Mouse (Mus musculus) lung, adult 2 months (tissue): Measurements from ENCODE around the gene Acss2. TPM values are rescaled to one million over a fixed set of nuclear protein-coding genes. Genes with fewer than 3 reads are reported as not detected.

ENCODE experiments used
- DNase-seq: peaks from one replicate; pipeline ENCODE4 v3.0.0; 2022
- H3K4me1 ChIP-seq: fragments of 200-500 bp; 2 replicates; pipeline ENCODE4 v1.6.1; 2011; ENCODE audit warnings: low read length; ENCODE audit not compliant: control insufficient read depth, insufficient read depth
- H3K4me3 ChIP-seq: fragments of 200-500 bp; replicated peaks from 2 replicates; pipeline ENCODE3; 2011; ENCODE audit warnings: low read depth, mild to moderate bottlenecking, control low read depth, low read length; ENCODE audit errors: extremely low read depth
- CTCF ChIP-seq: fragments of 200-500 bp; IDR thresholded peaks from 2 replicates; pipeline ENCODE4 v1.5.1; 2011; ENCODE audit warnings: mild to moderate bottlenecking, low read length, control low read depth; ENCODE audit not compliant: insufficient read depth
- POLR2A ChIP-seq: fragments of 200-500 bp; IDR thresholded peaks from 2 replicates; pipeline ENCODE4 v1.6.1; 2011; ENCODE audit warnings: low read depth, mild to moderate bottlenecking, control low read depth, low read length, borderline replicate concordance; ENCODE audit errors: extremely low read depth
- WGBS: fragments of 180-500 bp; shearing (Covaris S2); methylation state at CpG from one replicate; pipeline ENCODE4 v1.1.7; 2018; 5-methylcytosine and 5-hydroxymethylcytosine counted together
- polyA plus RNA-seq: library from polyadenylated mRNA; depleted of rRNA; stranded (reverse); fragments of >200 nt; gene quantifications from 2 replicates; pipeline ENCODE4 v1.2.3, GENCODE M21; 2012

The Acss2 gene
- polyA plus RNA-seq, 1 experiment = 52.6 TPM

DNA sequence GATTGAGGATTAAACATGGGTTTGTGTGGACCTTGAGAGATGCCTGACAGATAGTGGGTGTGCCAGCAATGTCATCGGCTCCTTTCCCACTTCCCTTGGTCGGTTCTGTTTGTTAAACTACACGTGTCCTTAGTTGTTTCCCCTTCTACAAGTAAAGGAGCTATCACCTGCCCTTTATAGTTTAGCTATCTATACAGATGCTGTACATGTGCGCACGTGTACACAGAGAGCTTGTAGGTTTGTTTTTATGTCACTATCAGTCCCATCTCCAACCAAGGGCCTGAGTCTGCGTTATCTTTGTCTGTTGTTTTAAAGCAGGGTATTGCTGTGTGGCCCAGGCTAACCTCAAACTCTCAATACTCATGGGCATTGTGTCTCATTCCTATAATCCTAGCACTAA is 106.2 kb downstream of the Acss2 start:
- WGBS = 63% methylated on average over 6 of the region's 6 CpGs

DNA sequence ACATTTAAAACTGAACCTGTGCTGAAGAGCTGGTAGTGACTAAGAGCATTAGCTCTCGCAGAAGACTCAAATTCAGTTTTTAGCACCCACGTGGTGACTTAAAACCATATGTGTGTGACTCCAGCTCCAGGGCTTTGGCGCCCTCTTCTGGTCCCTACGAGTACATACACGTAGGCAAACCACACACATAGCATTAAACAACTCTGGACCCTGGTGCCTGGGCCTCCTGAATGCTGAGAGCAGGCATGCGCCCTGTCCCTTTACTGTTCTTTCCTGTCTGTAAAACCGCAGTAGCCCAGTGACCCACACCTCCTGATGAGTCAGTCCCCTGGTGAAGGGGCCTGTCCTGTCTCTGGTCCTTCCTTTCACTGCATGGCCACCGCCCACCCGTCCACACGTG is 107.0 kb downstream of the Acss2 start:
- peaks cover 3% of the 10 kb centered on the region; the same call in 1 of the 2 replicates for H3K4me1 ChIP-seq
- H3K4me3 ChIP-seq = no peak overlapping the region
- no peak for DNase-seq
- WGBS = 25% methylated on average over 10 of the region's 10 CpGs
- TF ChIP-seq POLR2A = no peak
- TF ChIP-seq CTCF = peak; percentile 74

More for the DNA sequence above, 106.2 kb downstream of the Acss2 start:
- TF ChIP-seq CTCF (no peak), POLR2A (no peak)
- no peak overlapping the region for H3K4me3 ChIP-seq
- DNase-seq = no peak
- H3K4me1 ChIP-seq = peaks cover 2% of the 10 kb centered on the region; the same call in 1 of the 2 replicates

DNA sequence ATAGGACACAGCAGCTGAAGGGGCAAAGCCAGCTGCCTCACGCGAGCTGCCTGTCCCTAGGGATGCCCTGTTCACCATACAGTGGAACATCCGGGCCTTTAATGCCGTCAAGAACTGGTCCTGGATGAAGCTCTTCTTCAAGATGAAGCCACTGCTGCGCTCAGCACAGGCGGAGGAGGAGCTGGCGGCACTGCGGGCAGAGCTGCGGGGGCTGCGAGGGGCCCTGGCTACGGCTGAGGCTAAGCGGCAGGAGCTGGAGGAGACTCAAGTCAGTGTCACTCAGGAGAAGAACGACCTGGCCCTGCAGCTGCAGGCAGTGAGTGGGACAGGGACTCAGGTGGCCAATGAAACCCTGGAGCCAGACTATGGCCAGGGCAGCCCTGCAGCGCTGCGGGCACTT is 108.5 kb downstream of the Acss2 start:
- no peak for DNase-seq
- TF ChIP-seq POLR2A (no peak), CTCF (no peak)
- Histone ChIP-seq H3K4me3 (no peak overlapping the region), H3K4me1 (peaks cover 3% of the 10 kb centered on the region; the same call in 1 of the 2 replicates)
- WGBS = 50% methylated on average over 15 of the region's 15 CpGs

DNA sequence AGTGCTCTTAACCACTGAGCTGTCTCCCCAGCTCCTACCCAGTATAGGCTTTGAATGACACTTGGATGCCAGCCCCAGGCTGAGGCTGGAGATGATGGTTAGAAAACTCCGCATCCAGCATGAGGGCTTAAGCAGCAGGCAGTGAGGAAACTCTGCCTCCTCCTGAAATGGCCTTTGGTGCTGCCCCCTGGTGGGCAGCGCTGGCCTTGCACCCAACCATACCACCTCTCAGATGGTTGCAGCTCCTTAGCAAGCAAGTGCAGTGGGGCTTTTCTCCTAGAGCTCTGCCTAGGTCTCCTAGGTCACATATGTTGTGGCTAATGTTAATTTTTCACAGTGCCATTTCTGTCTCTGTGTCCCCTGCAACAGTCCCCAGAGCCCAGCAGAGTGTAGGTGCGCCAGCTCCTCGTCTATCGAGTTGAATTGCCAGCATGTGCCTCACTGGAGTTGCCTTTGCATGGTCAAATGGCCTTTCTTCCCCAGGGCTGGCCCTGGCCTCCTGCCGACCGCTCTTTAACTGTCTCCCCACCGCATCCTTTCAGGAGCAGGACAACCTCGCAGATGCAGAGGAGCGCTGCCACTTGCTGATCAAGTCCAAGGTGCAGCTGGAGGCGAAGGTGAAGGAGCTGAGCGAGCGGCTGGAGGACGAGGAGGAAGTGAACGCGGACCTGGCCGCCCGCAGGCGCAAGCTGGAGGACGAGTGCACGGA is 109.4 kb downstream of the Acss2 start:
- Histone ChIP-seq H3K4me3 (no peak overlapping the region), H3K4me1 (peaks cover 3% of the 10 kb centered on the region; the same call in 1 of the 2 replicates)
- peak; percentile 71 for DNase-seq
- TF ChIP-seq POLR2A (no peak), CTCF (peak; percentile 96)
- 61% methylated on average over 21 of the region's 21 CpGs for WGBS

DNA sequence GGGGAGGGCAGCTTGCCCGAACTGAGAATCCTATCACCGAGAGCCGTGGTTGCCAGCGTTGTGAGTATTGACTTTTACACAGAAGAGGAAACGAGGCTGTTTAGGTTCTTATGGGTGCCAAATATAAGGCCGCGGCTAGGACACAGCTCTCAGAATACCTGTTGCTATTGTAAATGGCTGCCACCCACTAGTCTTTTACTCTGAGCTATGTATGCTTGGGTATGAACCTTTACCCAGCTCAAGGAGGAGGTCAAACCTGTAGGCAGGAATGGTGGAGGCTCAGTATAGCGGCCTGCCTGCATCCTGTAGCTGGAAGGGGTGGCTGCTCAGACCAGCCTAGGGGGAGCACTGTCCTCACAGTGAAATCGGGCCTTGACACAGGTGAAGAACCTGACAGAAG is 110.4 kb downstream of the Acss2 start:
- peaks cover 6% of the 10 kb centered on the region for H3K4me1 ChIP-seq
- 90% methylated on average over 9 of the region's 9 CpGs for WGBS
- H3K4me3 ChIP-seq = no peak overlapping the region
- DNase-seq = no peak
- TF ChIP-seq CTCF = no peak
- no peak for TF ChIP-seq POLR2A

DNA sequence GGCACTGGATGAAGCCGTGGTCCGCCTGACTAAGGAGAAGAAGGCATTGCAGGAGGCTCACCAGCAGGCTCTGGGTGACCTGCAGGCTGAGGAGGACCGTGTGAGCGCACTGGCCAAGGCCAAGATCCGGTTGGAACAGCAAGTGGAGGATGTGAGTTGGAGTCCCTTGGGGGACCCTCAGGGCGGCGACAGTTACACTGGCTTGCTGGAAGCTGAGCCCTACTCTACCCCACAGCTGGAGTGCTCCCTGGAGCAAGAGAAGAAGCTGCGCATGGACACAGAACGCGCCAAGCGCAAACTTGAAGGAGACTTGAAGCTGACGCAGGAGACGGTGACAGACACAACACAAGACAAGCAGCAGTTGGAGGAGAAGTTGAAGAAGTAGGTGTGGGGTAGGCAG is 110.8 kb downstream of the Acss2 start:
- 85% methylated on average over 13 of the region's 13 CpGs for WGBS
- H3K4me3 ChIP-seq = no peak overlapping the region
- H3K4me1 ChIP-seq = peaks cover 6% of the 10 kb centered on the region
- DNase-seq = no peak
- no peak for TF ChIP-seq POLR2A
- TF ChIP-seq CTCF = no peak

DNA sequence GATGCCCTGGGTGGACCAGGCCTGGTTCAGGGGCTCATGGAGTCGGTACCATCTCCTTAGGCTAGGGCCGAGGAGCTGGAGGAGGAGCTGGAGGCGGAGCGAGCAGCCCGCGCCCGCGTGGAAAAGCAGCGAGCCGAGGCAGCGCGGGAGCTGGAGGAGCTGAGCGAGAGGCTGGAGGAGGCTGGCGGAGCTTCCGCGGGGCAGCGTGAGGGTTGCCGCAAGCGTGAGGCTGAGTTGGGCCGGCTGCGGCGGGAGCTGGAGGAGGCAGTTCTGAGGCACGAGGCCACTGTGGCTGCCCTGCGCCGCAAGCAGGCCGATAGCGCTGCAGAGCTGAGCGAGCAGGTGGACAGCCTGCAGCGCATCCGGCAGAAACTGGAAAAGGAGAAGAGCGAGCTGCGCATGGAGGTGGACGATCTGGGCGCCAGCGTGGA is 111.5 kb downstream of the Acss2 start:
- no peak for TF ChIP-seq POLR2A
- TF ChIP-seq CTCF = no peak
- Histone ChIP-seq H3K4me1 (peaks cover 6% of the 10 kb centered on the region), H3K4me3 (no peak overlapping the region)
- DNase-seq = no peak
- 11% methylated on average over 35 of the region's 35 CpGs for WGBS

DNA sequence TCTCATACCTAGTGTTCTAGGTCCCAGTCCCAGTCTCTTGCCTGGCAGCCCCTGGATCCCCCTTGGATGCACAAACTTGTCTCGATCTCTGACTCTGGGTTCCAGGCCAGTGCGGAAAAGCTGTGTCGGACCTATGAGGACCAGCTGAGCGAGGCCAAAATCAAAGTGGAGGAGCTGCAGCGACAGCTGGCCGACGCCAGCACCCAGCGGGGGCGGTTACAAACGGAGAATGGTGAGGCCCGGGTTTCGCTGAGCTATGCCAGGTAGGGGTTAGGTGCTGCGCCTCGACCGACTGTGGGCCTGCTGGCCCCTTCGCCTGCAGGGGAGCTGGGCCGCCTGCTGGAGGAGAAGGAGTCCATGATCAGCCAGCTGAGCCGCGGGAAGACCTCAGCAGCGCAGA is 112.4 kb downstream of the Acss2 start:
- TF ChIP-seq POLR2A = no peak
- TF ChIP-seq CTCF = no peak
- 79% methylated on average over 20 of the region's 20 CpGs for WGBS
- H3K4me3 ChIP-seq = no peak overlapping the region
- H3K4me1 ChIP-seq = peaks cover 6% of the 10 kb centered on the region
- DNase-seq = no peak

DNA sequence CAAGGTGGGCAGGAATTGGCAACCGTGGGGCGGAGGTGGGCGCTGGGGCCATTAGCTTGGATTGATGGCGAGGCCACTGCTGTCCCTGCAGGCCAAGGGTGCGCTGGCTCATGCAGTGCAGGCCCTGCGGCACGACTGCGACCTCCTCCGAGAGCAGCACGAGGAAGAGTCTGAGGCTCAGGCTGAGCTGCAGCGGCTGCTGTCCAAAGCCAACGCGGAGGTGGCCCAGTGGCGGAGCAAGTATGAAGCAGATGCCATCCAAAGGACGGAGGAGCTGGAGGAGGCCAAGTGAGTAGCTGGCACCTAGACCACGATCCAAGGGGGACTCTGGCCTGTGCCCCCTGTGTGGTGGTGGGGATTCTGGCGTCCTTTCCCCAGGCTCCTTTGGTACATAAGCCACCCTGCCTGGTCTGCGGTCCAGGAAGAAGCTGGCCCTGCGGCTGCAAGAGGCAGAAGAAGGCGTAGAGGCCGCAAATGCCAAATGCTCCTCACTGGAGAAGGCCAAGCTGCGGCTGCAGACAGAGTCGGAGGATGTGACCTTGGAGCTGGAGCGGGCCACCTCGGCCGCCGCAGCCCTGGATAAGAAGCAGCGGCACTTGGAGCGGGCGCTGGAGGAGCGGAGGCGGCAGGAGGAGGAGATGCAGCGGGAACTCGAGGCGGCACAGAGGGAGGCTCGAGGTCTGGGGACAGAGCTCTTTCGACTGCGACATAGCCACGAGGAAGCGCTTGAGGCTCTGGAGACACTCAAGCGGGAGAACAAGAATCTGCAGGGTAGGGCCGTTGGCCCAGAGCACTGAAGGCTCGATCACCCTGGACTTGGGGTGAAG is 113.1 kb downstream of the Acss2 start:
- WGBS = 60% methylated on average over 43 of the region's 43 CpGs
- peaks cover 6% of the 10 kb centered on the region for H3K4me1 ChIP-seq
- no peak for DNase-seq
- H3K4me3 ChIP-seq = no peak overlapping the region
- TF ChIP-seq CTCF = no peak
- no peak for TF ChIP-seq POLR2A

DNA sequence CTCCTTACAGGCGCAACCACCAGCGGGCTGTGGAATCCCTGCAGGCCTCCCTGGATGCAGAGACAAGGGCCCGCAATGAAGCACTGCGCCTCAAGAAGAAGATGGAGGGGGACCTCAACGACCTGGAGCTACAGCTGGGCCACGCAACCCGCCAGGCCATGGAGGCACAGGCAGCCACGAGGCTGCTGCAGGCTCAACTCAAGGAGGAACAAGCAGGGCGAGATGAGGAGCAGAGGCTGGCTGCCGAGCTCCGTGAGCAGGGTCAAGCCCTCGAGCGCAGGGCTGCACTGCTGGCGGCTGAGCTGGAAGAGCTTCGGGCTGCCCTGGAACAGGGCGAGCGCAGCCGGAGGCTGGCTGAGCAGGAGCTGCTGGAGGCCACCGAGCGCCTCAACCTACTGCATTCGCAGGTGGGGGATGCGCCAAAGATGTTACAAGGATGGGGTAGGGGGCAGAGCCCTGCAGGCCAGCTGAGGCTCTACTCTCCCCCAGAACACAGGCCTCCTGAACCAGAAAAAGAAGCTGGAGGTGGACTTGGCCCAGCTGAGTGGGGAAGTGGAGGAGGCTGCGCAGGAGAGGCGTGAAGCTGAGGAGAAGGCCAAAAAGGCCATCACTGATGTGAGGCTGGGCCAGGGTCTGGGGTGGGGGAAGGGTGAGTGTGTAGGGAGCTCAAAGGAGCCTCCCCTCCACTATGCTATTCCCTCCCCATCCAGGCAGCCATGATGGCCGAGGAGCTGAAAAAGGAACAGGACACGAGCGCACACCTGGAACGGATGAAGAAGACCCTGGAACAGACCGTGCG is 114.6 kb downstream of the Acss2 start:
- TF ChIP-seq POLR2A (no peak), CTCF (no peak)
- Histone ChIP-seq H3K4me1 (peaks cover 6% of the 10 kb centered on the region), H3K4me3 (no peak overlapping the region)
- no peak for DNase-seq
- 72% methylated on average over 30 of the region's 30 CpGs for WGBS
